Mouse (Mus musculus) C2C12 (cell line): ENCODE data around the gene Cxcl1.

Source experiments
- CTCF ChIP-seq: IDR thresholded peaks from one replicate; pipeline ENCODE4 v1.5.1; 2011; ENCODE audit not compliant: control insufficient read depth, insufficient read depth, insufficient read length
- USF1 ChIP-seq: IDR thresholded peaks from one replicate; pipeline ENCODE4 v1.6.1; 2011; ENCODE audit warnings: low read depth, mild to moderate bottlenecking, control low read depth, moderate library complexity

DNA sequence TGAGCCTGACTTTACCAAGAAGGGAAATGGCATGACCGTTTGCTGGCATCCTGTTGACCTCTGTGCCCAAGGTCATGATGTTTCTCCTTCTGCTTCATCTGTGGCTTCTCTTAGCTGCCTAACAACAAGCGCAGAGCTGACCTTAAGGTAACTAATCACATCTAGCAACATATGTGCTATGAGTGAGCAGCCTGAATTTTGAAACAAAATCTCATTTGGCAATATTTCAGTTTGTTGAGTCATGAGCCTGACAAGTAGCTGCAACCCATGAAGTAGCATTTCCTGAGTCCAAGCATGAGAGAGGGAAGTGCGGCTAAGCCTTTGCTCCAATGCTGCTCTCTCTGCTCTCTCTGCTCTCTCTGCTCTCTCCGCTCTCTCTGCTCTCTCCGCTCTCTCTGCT is 9.4 kb upstream of the Cxcl1 start:
- TF ChIP-seq USF1, result no peak
- no peak for TF ChIP-seq CTCF
